Mouse (Mus musculus) thymus, adult 2 months (tissue): ENCODE data around the gene Srebf1. TPM values are rescaled to one million over a fixed set of nuclear protein-coding genes. Genes with fewer than 3 reads are reported as not detected.

Experiments
- DNase-seq: peaks from one replicate; pipeline ENCODE4 v3.0.0; 2021
- H3K27ac ChIP-seq: fragments of 200-500 bp; 2 replicates; pipeline ENCODE4 v1.5.1; 2012; ENCODE audit warnings: low read length, control low read depth; ENCODE audit not compliant: control insufficient read depth, insufficient read depth
- H3K27me3 ChIP-seq: fragments of 200-500 bp; 2 replicates; pipeline ENCODE4 v1.6.1; 2012; ENCODE audit warnings: mild to moderate bottlenecking, low read length, moderate library complexity, mixed read lengths; ENCODE audit not compliant: control insufficient read depth, insufficient read depth
- H3K36me3 ChIP-seq: fragments of 200-500 bp; 2 replicates; pipeline ENCODE4 v1.6.1; 2012; ENCODE audit warnings: mild to moderate bottlenecking, low read length, moderate library complexity; ENCODE audit not compliant: control insufficient read depth, insufficient read depth
- H3K4me1 ChIP-seq: fragments of 200-500 bp; replicated peaks from 2 replicates; pipeline ENCODE4 v1.6.1; 2012; ENCODE audit warnings: low read length; ENCODE audit not compliant: control insufficient read depth, insufficient read depth
- H3K4me3 ChIP-seq: fragments of 200-500 bp; 2 replicates; pipeline ENCODE4 v1.5.1; 2012; ENCODE audit warnings: mild to moderate bottlenecking, low read length, control low read depth, moderate library complexity; ENCODE audit not compliant: control insufficient read depth, insufficient read depth
- CTCF ChIP-seq: fragments of 200-500 bp; IDR thresholded peaks from 2 replicates; pipeline ENCODE4 v1.5.1; 2012; ENCODE audit warnings: mild to moderate bottlenecking, control low read depth, low read length, moderate library complexity, borderline replicate concordance; ENCODE audit not compliant: control insufficient read depth, poor library complexity, insufficient read depth; ENCODE audit errors: extremely low read depth
- POLR2A ChIP-seq: fragments of 200-500 bp; IDR thresholded peaks from 2 replicates; pipeline ENCODE4 v1.6.1; 2012; ENCODE audit warnings: mild to moderate bottlenecking, low read length, control low read depth, moderate library complexity; ENCODE audit not compliant: control insufficient read depth, poor library complexity, insufficient read depth; ENCODE audit errors: extremely low read depth
- WGBS: fragments of 180-500 bp; shearing (Covaris S2); methylation state at CpG from one replicate; pipeline ENCODE4 v1.1.7; 2018; 5-methylcytosine and 5-hydroxymethylcytosine counted together
- polyA plus RNA-seq: library from polyadenylated mRNA; depleted of rRNA; stranded (reverse); fragments of >200 nt; gene quantifications from 2 replicates; pipeline ENCODE4 v1.2.3, GENCODE M21; 2012

The Srebf1 gene
- polyA plus RNA-seq, 1 experiment = 466 TPM

- Histone ChIP-seq H3K36me3 (no peaks in the 10 kb centered on the region), H3K27ac (peak overlapping the region; percentile 51; the same call in 1 of the 2 replicates), H3K27me3 (no peaks in the 10 kb centered on the region), H3K4me3 (no peak overlapping the region), H3K4me1 (peaks cover 50% of the 10 kb centered on the region)
- WGBS = 94% methylated on average over 2 of the region's 2 CpGs
- TF ChIP-seq CTCF (no peak), POLR2A (no peak)
- no peak for DNase-seq
Observed at GRCm38 (mm10) chr11:60249885-60250284, 27.5 kb upstream of the Srebf1 start.

GRCm38 (mm10) chr11:60248596-60249404 lies 26.4 kb upstream of the Srebf1 start:
- Histone ChIP-seq H3K4me1 (peaks cover 50% of the 10 kb centered on the region), H3K27ac (peak overlapping the region; percentile 65), H3K27me3 (no peaks in the 10 kb centered on the region), H3K4me3 (no peak overlapping the region), H3K36me3 (no peaks in the 10 kb centered on the region)
- WGBS = 47% methylated on average over 13 of the region's 13 CpGs
- TF ChIP-seq POLR2A = no peak
- TF ChIP-seq CTCF = no peak
- peak; percentile 65 for DNase-seq

- Histone ChIP-seq H3K36me3 (no peaks in the 10 kb centered on the region), H3K27me3 (no peaks in the 10 kb centered on the region), H3K27ac (peak overlapping the region; percentile 91), H3K4me3 (no peak overlapping the region), H3K4me1 (peaks cover 50% of the 10 kb centered on the region)
- no peak for TF ChIP-seq POLR2A
- no peak for TF ChIP-seq CTCF
- no peak for DNase-seq
- 27% methylated on average over 5 of the region's 5 CpGs for WGBS
Observed at GRCm38 (mm10) chr11:60247753-60248550, 25.6 kb upstream of the Srebf1 start.

GRCm38 (mm10) chr11:60246077-60246476 lies 23.7 kb upstream of the Srebf1 start:
- Histone ChIP-seq H3K36me3 (no peaks in the 10 kb centered on the region), H3K4me3 (no peak overlapping the region), H3K27me3 (no peaks in the 10 kb centered on the region), H3K4me1 (peaks cover 48% of the 10 kb centered on the region), H3K27ac (peak overlapping the region; percentile 46)
- DNase-seq = peak; percentile 33
- no peak for TF ChIP-seq CTCF
- no peak for TF ChIP-seq POLR2A

- WGBS = 86% methylated on average over 11 of the region's 11 CpGs
- Histone ChIP-seq H3K27me3 (no peaks in the 10 kb centered on the region), H3K27ac (no peak overlapping the region), H3K4me3 (no peak overlapping the region), H3K4me1 (peaks cover 42% of the 10 kb centered on the region), H3K36me3 (no peaks in the 10 kb centered on the region)
- TF ChIP-seq POLR2A = no peak
- TF ChIP-seq CTCF = no peak
- no peak for DNase-seq
Observed at GRCm38 (mm10) chr11:60244503-60245143, 22.2 kb upstream of the Srebf1 start.

- no peak for DNase-seq
- Histone ChIP-seq H3K4me3 (no peak overlapping the region), H3K27me3 (no peaks in the 10 kb centered on the region), H3K27ac (no peak overlapping the region), H3K36me3 (no peaks in the 10 kb centered on the region), H3K4me1 (peaks cover 26% of the 10 kb centered on the region)
- no peak for TF ChIP-seq CTCF
- no peak for TF ChIP-seq POLR2A
- WGBS = 97% methylated on average over 4 of the region's 4 CpGs
Observed at GRCm38 (mm10) chr11:60240509-60240908, 18.1 kb upstream of the Srebf1 start.
